Mouse (Mus musculus) urinary bladder, adult 2 months (tissue): Measurements from ENCODE around the gene Pp2d1. TPM values are rescaled to one million over a fixed set of nuclear protein-coding genes. Genes with fewer than 3 reads are reported as not detected.

Experiments
- DNase-seq: peaks from one replicate; pipeline ENCODE4 v3.0.0; 2022; ENCODE audit warnings: low spot score
- polyA plus RNA-seq: library from polyadenylated mRNA; depleted of rRNA; stranded (reverse); fragments of >200 nt; gene quantifications from 2 replicates; pipeline ENCODE4 v1.2.3, GENCODE M21; 2012; rRNA removed

Pp2d1 gene
- polyA plus RNA-seq, 1 experiment, result not detected

DNA sequence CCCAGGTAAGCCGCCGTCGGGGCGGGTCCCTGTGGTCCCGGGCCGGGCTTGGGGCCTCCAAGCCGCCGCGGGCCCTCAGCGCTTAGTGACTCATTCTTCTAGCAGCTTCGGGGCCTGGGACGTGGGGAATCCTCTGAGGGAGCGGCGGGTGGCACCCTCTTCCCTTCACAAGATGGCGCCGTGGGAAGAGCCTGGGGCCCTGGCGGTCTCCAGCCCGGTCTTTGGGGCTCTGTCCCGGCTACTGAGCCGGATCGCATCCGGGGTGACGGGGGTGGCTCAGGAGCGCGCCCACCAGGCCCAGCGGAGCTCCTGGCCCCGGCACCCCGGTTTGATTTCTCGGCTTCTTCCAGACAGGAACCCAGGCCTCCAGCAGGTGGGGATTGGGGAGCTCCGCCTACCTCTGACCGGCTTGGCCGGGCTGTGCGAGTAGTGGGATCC, 59.6 kb downstream of the Pp2d1 start:
- no peak for DNase-seq

GRCm38 (mm10) chr17:53478858-53479603, 60.2 kb downstream of the Pp2d1 start, which contains the start of gene Rab5a:
Gene Rab5a (plus strand): TSS chr17:53479234.
- peak; percentile 98 for DNase-seq

- no peak for DNase-seq
These were observed 61.0 kb downstream of the Pp2d1 start for GRCm38 (mm10) chr17:53478066-53478857.

DNA sequence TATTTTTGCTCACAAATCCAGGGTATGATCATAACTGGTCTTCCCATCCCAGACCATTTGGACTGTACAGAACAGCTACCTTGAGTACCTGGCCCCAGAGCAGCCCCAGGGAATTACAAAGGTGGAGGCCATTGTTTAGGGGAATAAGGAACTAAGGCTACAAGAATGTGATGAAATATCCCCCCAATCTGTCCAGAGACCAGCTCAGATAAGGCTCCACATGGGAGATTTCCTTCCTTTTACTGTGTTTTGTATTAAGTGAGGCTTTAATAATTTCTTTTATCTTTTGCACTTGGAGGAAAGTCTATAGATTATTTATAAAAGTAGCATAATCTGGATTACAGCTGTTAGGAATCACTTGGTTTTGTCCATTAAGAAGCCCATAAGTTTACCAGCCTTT, 70.6 kb downstream of the Pp2d1 start:
- DNase-seq, result no peak

- DNase-seq, result no peak
These were observed 73.7 kb downstream of the Pp2d1 start for GRCm38 (mm10) chr17:53465569-53465968.

DNA sequence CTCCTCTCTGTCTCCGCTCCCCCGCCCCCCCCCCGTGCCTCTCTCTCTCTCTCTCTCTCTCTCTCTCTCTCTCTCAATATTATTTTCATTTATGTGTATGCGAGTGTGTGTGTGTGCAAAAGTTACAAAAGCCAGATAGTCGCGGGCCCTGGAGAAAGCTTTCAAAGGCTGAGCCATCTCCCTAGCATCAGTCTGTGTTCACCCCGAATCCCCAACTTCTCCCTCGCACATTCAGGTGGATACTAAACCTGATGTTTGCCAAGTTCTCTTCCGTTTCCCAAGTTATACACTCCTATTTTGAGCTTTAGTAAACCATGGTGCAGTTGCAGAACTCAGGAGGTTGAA, 75.8 kb downstream of the Pp2d1 start:
- no peak for DNase-seq

GRCm38 (mm10) chr17:53462603-53463495, 76.4 kb downstream of the Pp2d1 start, which contains the start of gene Efhb:
Gene Efhb (minus strand): TSS chr17:53463321.
- DNase-seq, result peak; percentile 42

Other genes starting within 250 kb of the Pp2d1 start
- gene Efhb, start 76.1 kb downstream of the Pp2d1 start, polyA plus RNA-seq, result 0.74 and 1.0 TPM in 2 replicates
- 61.6 and 65.4 TPM in 2 replicates for gene Rab5a, start 60.2 kb downstream of the Pp2d1 start, polyA plus RNA-seq
- 31.5 and 35.5 TPM in 2 replicates for gene Kat2b, start 27.4 kb upstream of the Pp2d1 start, polyA plus RNA-seq
- gene Sgo1, start 149.9 kb upstream of the Pp2d1 start, polyA plus RNA-seq, result 0.83 and 0.85 TPM in 2 replicates